Mouse (Mus musculus): Measurements from ENCODE around the gene Ppm1n. TPM values are rescaled to one million over a fixed set of nuclear protein-coding genes. Genes with fewer than 3 reads are reported as not detected.

Gene Ppm1n
- total RNA-seq, 2 experiments from 2014 or later, result not detected

Other genes with a start within 250 kb of the Ppm1n start
- not detected for gene Rsph6a, start 225.4 kb downstream of the Ppm1n start, total RNA-seq (2021)
- gene Dmwd, start 203.8 kb downstream of the Ppm1n start, total RNA-seq (2021), result 10 to 100 TPM; 44.6 to 46.6 TPM
- 100 to 1,000 TPM; 503 to 516 TPM for gene Dmpk, start 196.2 kb downstream of the Ppm1n start, total RNA-seq (2021)
- gene Six5, start 185.5 kb downstream of the Ppm1n start, total RNA-seq (2021), result 1 to 10 TPM; 5.6 to 6.8 TPM
- gene Gm4969, start 161.7 kb downstream of the Ppm1n start, total RNA-seq (2021), result not detected
- 1 to 10 TPM; 5.5 to 5.7 TPM for gene Fbxo46, start 160.2 kb downstream of the Ppm1n start, total RNA-seq (2021)
- 1 to 10 TPM; 4.0 to 4.2 TPM for gene Qpctl, start 130.8 kb downstream of the Ppm1n start, total RNA-seq (2021)
- 10 to 100 TPM; 60.8 to 61.3 TPM for gene Snrpd2, start 130.3 kb downstream of the Ppm1n start, total RNA-seq (2021)
- gene Gipr, start 113.9 kb downstream of the Ppm1n start, total RNA-seq (2021), result under 1 TPM in 1 of 2 experiments, not detected in 1; 0.13 TPM
- 10 to 100 TPM; 36.7 to 38.7 TPM for gene Eml2, start 103.6 kb downstream of the Ppm1n start, total RNA-seq (2021)
- 1 to 10 TPM; 5.5 to 7.1 TPM for gene Gpr4, start 67.5 kb downstream of the Ppm1n start, total RNA-seq (2021)
- 10 to 100 TPM; 65.1 to 70.8 TPM for gene Opa3, start 51.7 kb downstream of the Ppm1n start, total RNA-seq (2021)
- gene Vasp, start 8.2 kb downstream of the Ppm1n start, total RNA-seq (2021), result 10 to 100 TPM; 26.7 to 27.7 TPM
- gene Rtn2, start 2.6 kb upstream of the Ppm1n start, total RNA-seq (2021), result 100 to 1,000 TPM; 124 to 132 TPM
- 1 to 10 TPM in 1 of 2 experiments, under 1 TPM in 1; 0.62 to 1.0 TPM for gene Fosb, start 30.0 kb upstream of the Ppm1n start, total RNA-seq (2021)
- gene Ercc1, start 64.7 kb upstream of the Ppm1n start, total RNA-seq (2021), result 10 to 100 TPM; 43.5 to 50.3 TPM
- 1 to 10 TPM; 9.6 to 10.0 TPM for gene Cd3eap, start 79.4 kb upstream of the Ppm1n start, total RNA-seq (2021)
- 10 to 100 TPM; 38.2 to 42.9 TPM for gene Ppp1r13l, start 79.7 kb upstream of the Ppm1n start, total RNA-seq (2021)
- gene Ercc2, start 101.9 kb upstream of the Ppm1n start, total RNA-seq (2021), result 10 to 100 TPM in 1 of 2 experiments, 1 to 10 TPM in 1; 7.6 to 10.4 TPM
- gene Klc3, start 124.0 kb upstream of the Ppm1n start, total RNA-seq (2021), result under 1 TPM; 0.32 to 0.46 TPM
- gene Ckm, start 124.7 kb upstream of the Ppm1n start, total RNA-seq (2021), result 1,000 to 10,000 TPM; 3,672 to 3,752 TPM
- 10 to 100 TPM; 21.3 to 22.1 TPM for gene Mark4, start 178.8 kb upstream of the Ppm1n start, total RNA-seq (2021)
- gene Exoc3l2, start 183.3 kb upstream of the Ppm1n start, total RNA-seq (2021), result 1 to 10 TPM in 1 of 2 experiments, under 1 TPM in 1; 0.77 to 1.1 TPM
- 1 to 10 TPM; 2.7 to 2.8 TPM for gene Bloc1s3, start 228.3 kb upstream of the Ppm1n start, total RNA-seq (2021)
- 10 to 100 TPM; 44.3 to 45.3 TPM for gene Trappc6a, start 228.3 kb upstream of the Ppm1n start, total RNA-seq (2021)
- gene Nkpd1, start 237.8 kb upstream of the Ppm1n start, total RNA-seq (2021), result under 1 TPM in 1 of 2 experiments, not detected in 1; 0.18 TPM